Mouse (Mus musculus) megakaryocyte progenitor cell, adult 5-6 weeks (primary cell): ENCODE measurements around the gene Atl3. TPM values are rescaled to one million over a fixed set of nuclear protein-coding genes. Genes with fewer than 3 reads are reported as not detected.
"Not testable (repeated sequence)": the region's sequence is repeated elsewhere in the genome, so short reads cannot be mapped to it uniquely, and the experiment has no call there.

Experiments used
- ATAC-seq: replicated peaks from 2 replicates; pipeline ENCODE4 v1.8.0; 2016; ENCODE audit warnings: mild to moderate bottlenecking, moderate TSS enrichment, inconsistent platforms; ENCODE audit not compliant: poor library complexity
- total RNA-seq, 2 experiments: library from RNA; stranded (forward) in 1 of 2; stranded (reverse) in 1 of 2; fragments of 157-497, 149-512 nt in 1 of 2; fragments of 200-1000 nt in 1 of 2; gene quantifications; 2 replicates each; pipeline versions ENCODE4 v1.2.3 to v1.2.4; 2015 to 2017

The Atl3 gene
- total RNA-seq, 2 experiments from 2014 or later, result 45.3 to 51.2 TPM

DNA sequence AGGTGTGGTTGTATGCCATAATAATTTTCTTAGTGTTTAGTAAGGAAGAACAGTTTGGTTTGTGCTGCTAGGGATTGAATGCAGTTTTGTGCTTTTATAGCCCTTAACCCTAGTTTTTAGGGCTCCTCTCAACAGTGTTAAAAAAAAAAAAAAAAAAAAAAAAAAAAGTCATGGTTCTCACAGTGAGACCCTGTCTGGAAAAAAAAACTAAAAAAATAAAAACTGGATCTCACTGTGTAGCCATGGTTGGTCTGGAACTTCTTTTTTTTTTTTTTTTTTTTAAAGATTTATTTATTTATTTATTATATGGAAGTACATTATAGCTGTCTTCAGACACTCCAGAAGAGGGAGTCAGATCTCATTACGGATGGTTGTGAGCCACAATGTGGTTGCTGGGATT is 2.2 kb downstream of the Atl3 start:
- not testable (repeated sequence) for ATAC-seq

DNA sequence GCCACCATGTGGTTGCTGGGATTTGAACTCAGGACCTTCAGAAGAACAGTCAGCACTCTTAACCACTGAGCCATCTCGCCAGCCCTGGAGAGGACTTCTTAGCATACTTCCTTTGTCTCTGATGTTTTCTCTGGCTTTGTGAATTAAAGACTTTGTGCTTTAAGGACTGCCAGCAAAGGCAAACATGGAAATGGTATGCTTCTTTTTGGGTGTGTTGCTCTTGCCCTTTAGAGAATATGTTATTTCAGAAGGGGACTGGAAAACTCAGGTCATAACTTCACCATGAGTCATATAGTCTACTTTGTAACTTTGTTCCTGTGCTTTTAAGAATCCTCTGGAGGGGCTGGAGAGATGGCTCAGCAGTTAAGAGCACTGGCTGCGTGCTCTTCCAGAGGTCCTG is 5.0 kb downstream of the Atl3 start:
- no peak for ATAC-seq

DNA sequence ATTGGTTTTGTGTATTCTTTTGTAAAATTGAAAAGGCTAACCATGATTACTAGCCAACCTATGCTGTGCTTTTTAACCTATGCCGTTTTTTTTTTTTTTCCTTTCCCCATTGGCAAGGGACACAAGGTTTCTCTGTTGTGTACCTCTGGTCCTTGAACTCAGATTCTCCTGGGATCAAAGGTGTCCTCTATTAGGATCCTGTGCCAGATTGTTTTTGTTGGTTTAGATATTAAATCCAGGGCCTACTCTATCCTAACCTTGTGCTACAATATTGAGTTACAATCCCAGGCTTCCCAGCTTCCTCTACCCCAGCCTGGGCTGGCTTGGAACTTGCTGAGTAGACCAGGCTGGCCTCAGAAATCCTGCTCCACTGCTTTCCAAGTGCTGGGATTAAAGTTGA is 6.9 kb downstream of the Atl3 start:
- no peak for ATAC-seq

DNA sequence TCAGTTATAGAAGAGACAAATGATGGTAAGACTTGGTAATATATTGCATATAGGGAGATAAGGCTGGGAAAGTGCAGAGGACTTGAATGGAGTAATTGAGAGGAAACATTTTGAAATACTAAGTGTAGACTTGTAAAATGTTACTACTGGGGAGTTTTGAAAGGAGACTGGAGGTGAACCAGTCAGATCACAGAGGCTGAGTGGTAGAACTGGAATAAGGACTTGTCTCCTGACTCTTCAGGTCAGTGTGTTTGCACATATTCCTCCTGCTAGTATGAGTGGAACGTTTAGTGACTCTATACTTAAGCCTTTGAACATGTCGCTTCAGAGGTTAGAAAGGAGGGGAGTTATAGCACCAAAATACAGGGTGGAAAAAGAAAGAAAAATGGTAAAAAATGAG is 8.6 kb downstream of the Atl3 start:
- ATAC-seq, result no peak

DNA sequence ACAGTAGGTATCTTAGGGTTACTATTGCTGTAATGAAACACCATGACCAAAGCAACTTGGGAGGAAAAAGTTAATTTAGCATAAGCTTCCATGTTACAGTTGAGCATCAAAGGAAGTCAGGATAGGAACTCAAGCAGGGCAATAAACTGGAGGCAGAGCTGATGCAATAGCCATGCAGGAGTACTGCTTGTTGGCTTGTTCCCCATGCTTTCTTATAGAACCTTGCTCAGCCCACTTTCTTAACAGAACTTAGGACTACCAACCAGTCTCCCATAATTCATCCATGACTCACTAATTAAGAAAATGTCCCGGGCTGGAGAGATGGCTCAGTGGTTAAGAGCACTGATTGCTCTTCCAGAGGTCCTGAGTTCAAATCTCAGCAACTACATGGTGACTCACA is 12.5 kb downstream of the Atl3 start:
- no peak for ATAC-seq

DNA sequence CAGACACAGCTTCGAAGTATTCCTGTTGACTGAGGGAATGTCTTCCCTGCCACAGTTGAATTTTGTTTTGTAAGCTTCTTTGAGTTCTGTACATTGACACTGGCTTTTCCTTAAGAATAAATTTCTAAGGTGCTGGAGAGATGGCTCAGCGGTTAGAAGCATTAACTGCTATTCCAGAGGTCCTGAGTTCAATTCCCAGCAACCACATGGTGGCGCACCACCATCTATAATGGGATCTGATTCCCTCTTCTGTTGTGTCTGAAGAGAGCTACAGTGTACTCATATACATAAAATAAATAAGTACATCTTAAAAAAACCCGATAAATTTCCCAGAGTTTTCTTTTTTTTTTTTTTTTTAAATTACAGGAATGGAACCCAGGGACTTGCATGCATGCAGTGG is 14.2 kb downstream of the Atl3 start:
- ATAC-seq, result no peak

DNA sequence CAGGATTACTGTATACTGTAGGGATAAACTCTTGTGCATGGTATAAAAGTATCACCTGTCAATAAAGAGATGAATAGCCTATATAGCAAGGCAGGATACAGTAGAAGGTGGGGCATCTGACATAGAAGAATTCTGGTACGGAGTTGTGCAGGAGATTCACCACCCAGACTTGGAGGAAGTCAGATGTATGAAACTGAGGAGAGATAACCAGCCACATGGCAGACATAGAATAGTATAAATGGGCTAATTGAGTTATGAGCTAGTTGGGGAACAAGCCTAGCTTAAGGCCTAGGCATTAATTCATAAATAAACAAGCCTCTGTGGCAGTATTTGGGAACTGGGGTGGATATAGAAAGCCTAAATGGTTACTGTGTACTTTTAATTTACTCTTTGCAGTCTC is 22.6 kb downstream of the Atl3 start:
- no peak for ATAC-seq

DNA sequence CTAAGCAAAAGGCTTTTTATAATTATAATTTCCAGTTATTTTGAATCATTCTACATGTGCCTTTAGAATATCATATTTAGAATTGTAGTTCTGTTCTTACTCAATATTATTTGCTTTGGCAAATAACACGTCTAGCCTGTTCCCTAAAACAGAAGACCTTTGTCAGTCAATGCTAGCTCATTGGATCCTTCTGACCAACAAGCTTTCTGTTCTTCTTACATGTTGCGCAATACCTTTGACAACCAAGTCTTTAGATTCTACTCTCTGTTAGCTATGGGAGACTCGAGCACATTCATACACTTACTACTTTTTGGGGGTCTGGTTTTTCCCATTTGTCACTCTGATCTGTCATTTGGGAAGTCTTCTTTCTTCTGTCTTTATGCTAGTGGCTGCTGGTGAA is 27.8 kb downstream of the Atl3 start:
- no peak for ATAC-seq

DNA sequence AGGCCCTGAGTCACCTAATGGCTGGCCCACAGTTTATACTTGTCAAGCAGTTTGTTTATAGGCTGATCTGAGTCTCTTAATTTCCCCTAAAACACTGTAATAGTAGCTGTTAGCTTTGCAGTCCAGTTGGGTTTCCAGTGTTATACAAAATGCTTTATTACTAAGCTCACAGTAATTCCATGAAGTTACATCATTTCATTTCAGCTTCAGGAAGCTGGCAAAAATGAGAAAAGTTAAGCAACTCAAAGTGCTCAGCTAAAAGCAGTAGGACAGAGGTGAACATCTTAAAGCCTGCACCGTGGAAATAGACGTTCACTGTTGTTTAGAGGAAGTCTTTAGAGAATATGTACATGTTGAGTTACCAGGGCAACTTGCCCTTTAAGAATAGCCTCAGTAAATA is 29.0 kb downstream of the Atl3 start:
- ATAC-seq, result no peak

DNA sequence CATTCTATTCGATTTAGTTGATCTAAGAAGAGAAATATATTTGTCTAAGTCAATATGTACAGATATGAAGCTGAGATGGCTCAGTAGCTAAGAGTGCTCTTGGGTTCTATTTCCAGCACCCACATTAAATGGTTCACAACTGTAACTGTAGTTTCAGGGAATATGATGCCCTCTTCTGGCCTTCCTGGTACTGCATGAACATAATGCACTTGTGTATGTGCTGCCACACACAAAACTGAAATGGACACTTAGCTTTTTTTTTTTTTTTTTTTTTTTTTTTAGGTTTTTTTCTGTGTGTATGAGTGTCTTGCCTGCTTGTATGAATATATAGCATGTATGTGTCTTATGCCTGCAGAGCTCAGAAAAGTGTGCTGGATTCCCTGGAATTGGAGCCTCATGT is 29.5 kb downstream of the Atl3 start:
- ATAC-seq, result 0 out of 2 replicates have a peak, but pooled peaks have one; percentile 34

DNA sequence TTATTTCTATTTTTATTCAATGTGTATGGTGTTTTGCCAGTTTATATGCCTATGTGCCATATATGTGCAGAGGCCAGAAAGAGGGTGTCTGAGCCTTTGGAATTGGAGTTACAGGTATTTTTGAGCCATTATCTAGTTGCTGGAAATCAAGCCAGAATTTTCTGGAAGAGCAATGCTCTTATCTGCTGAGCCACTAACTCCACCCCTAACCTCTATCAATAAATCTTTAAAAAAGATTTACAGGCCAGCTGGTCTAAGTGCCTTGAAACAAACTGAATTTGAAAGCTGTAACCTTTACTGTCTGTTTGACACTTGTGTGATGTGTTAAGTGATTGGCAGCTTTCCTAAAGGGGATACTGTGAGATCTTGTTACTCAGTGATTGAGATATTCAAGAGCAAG is 29.9 kb downstream of the Atl3 start:
- ATAC-seq, result no peak

DNA sequence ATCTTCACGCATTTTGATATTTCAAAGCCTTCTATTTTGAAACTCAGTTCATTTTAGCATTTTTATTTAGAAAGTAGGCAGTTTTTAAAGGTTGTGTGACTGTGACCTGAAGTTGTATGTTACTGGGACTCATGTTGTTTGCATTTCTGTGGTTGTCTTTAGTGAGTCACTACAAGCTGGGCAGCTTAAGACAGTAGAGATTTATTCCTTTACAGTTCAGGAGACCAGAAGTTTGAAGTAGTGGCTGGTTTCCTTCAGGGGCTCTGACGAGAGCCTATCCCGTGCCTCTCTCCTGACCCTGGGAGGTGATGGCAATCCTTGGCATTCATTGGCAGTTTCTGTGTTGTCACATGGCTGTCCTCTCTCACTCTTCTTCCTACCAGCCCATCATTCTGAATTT is 31.0 kb downstream of the Atl3 start:
- no peak for ATAC-seq

DNA sequence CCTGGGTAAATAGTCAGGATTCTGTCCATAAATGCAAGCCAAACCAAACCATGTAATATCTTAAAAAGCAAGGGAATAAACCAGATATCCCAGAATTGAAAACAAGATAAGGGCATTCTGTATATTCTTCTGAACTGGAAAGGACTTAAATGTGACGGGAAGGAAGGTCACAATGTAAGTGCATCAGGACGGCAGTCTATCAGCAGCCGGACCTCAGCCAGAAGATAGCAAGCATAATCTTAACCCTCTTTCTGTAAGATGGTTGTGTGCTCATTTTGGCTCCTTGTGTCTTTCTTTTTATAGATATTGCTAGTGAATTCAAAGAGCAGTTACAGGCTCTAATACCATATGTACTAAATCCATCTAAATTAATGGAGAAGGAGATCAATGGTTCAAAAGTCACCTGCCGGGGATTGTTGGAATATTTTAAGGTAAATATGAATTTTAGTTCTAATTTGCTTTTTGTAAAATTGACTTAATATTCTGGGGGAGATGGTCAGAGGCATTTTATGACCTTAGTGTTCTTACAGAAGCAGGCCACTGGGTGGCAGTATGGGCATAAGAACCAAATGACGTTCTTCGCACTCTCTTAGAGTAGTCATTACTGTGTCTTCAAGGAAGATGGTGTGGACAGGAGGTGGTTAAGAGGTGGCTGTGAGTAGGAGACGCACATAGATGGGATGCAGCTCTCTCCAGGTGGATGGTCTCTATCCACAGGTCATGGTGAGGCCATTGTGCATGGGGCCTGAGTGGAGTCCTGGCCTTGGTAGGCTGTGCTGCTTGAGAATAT is 35.0 kb downstream of the Atl3 start:
- peak; percentile 91 for ATAC-seq

DNA sequence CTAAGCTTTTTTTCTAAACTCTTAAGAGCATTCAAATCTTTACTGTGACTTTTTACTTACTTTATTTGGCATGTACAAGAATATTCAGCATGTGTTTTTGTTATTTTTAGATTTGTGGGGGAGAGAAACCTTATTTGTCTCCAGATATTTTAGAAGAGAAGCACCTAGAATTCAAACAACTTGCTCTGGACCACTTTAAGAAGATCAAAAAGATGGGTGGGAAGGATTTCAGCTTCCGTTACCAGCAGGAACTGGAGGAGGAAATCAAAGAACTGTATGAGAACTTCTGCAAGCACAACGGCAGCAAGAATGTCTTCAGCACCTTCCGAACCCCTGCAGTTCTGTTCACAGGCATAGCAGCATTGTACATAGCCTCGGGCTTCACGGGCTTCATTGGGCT is 38.1 kb downstream of the Atl3 start:
- ATAC-seq, result no peak

DNA sequence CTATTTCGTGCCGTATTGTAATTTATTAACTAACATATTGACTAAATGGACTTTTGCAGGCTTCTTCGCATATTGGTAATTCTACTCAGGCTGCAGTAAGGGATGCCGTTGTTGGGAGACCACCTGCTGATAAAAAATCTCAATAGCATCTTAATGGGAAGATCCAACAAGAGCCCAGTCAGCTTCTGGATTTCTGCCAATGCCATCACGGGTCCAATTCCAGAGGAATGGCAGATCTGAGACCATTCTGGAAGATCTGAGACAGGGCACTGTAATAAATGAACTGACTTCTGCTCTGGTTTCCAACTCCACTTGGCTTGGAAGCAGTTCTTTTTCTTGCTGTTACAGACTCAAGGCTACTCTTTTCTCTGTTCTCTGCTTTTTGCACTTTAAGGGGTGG is 40.1 kb downstream of the Atl3 start:
- no peak for ATAC-seq

DNA sequence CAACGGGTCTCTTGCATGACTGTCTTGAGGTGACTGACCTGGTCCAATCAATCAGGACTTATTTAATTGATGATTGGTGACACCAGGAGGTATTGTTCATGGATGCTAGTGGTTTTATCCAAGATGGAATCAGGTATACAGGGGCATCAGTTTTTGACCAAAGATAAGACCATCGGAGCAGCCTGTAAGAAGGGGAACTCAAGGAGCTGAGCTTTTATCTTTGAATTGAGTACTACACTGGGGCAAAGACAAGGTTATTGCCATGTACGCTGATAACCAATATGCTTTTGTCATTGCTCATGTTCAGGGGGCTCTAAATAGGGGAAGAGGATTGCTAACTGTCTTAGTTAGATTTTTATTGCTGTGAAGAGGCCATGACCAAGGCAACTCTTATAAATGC is 55.1 kb downstream of the Atl3 start:
- no peak for ATAC-seq

DNA sequence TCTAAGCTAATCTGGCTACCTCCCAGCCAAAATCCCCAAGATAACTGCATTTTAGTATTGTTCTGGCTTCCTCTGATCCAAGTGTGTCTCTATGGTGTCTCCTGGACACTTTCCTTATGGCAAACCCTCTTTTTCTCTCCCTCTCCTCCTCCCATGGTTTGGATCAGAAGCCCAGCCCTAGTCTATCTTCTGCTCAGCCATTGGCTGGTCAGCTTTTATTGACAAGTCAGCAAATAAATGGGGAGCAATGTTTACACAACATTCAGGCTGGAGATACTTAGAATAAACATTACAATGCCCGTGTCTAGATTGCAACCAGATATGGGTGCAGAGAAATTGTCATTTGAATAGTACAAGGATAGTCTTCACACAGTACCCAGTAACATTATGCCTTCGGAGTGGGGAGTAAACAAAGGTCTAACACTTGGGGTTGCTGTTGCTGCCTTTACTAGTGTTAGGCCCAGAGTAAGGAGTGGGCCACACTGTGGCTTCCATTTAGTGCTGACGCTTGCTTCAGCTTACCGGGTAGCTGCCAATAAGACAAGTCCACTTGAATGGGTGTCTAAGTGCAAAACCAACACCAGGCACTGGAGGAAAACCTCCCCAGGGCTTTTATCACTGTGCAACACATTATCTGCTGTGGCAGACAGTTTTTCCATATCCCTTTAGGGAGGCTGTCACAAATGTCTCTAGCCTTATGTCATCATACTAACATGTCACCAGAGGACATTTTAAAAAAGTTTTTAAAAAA is 57.9 kb downstream of the Atl3 start:
- ATAC-seq, result peak; percentile 97

DNA sequence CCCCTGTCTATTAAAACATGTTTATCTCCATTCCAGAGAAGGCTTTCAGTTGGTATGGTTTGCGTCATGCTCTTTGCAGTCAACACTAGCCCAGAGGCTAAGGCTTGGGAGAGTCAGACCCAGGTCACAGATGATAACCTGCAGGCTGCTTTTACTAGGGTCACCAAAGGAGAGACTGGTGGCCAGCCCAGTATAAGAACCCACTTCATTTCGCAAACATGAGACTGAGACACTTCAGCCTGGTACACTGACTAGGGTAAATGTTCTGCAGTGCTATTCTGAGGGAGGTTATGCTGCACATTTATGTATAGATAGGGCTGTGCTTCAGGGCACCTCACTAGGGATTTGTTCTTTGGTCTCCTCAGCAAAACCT is 58.4 kb downstream of the Atl3 start:
- 0 out of 2 replicates have a peak, but pooled peaks have one; percentile 37 for ATAC-seq

DNA sequence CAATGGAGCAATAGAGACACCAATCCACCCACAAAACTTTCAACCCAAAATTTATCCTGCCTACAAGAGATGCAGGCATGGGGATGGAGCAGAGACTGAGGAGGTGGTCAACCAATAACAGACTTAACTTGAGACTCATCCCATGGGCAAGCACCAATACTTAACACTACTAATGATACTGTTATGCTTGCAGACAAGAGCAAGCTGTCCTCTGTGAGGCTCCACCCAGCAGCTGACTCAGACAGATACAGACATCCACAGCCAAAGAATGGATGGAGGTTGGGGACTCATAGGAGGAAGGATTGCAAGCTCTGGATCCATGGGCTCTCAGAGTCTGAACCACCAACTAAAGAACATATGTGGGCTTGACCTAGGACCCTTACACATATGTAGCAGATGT is 59.6 kb downstream of the Atl3 start:
- no peak for ATAC-seq

DNA sequence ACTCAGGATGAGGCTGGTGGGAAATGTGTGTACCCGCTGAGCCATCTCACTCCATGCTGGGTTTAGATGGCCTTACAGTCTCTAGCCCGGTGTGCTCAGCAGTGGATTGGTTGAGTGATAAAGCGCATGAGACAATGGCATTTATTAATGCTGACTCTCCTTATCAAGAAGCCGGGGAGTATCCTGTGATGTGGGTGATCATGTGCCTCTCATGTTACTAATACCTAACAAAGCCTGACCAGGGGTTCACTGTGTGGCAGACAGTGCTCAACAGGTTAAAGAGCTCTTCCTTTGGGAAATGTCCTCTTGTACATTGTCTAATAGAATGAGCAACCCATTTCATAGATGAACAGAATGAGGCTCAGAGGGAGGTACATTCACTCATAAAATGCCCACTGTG is 61.0 kb downstream of the Atl3 start:
- no peak for ATAC-seq

DNA sequence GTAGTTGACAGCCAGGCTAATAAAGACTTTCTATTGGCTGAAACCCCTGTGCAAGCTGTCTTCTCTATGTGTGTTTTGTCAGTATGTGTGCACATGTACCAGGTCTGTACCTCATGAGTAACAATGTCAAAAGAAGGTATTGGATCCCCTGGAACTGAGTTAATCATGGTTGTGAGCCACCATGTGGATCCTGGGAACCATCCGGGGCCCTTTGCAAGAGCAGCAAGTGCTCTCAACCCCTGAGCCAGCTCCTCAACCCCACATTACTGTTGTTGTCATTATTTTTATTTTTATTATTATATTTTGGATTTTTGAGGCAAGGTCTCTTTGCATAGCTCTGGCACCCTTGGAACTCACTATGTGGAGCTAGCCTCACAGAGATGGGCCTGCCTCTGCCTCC is 62.8 kb downstream of the Atl3 start:
- ATAC-seq, result no peak

DNA sequence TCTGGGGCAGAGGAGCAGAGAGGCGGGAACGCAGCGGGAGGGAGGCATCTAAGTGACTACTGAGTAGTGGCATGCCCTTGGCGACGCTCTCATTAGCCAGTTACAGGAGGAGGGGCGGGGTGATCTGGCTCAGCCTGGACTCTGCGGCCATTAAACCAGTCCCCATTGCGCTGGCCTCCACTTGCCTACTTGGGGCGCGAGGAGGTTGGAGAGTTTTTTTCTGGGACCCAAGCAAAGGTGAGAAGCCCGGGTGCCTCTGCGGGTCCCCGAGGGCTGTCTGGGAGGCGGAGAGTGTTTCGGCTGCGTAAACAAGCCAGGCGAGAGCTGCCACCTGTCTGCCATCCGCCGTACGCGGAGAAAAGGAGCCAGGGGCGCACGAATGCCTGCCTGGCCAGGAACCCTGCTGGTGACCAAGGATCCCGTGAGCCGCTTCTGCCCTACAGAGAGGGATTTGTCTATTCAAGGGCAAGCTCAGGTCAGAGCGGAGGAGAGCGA is 63.5 kb downstream of the Atl3 start, which contains the start of gene Pla2g16:
Gene Pla2g16, plus strand, starts transcription at position 132 of the 495 bp plus-strand sequence.
- ATAC-seq, result peak; percentile 94
